Mouse (Mus musculus) CH12.LX (cell line): Measurements from ENCODE around the gene Ccnb1. TPM values are rescaled to one million over a fixed set of nuclear protein-coding genes. Genes with fewer than 3 reads are reported as not detected.
A peak's percentile ranks its signal among the peaks of the same experiment; 100 is the strongest.

ENCODE experiments used
- DNase-seq: peaks from one replicate; pipeline ENCODE4 v3.0.0-alpha.2; 2013; ENCODE audit errors: extremely low read depth
- H3K27ac ChIP-seq: 2 replicates; pipeline ENCODE4 v1.5.1; 2012; ENCODE audit warnings: low read depth, mild to moderate bottlenecking, control low read depth, moderate library complexity; ENCODE audit not compliant: insufficient read depth
- H3K27me3 ChIP-seq: replicated peaks from 2 replicates; pipeline ENCODE3; 2012; ENCODE audit warnings: inconsistent platforms
- H3K36me3 ChIP-seq, 2 experiments: replicated peaks in 1 of 2; 2 replicates each; pipeline versions ENCODE3 to v1.6.1; 2012; ENCODE audit warnings: inconsistent platforms in 1 of 2, low read length in 1 of 2, mild to moderate bottlenecking in 1 of 2, mixed read lengths in 1 of 2, moderate library complexity in 1 of 2; ENCODE audit not compliant: control insufficient read depth in 1 of 2, insufficient read depth in 1 of 2
- H3K4me1 ChIP-seq, 2 experiments: 2 replicates each; pipeline ENCODE4 v1.6.1; 2012; ENCODE audit warnings: inconsistent platforms in 1 of 2, moderate library complexity in 1 of 2; ENCODE audit not compliant: insufficient read depth in 2 of 2, control insufficient read depth in 1 of 2
- H3K4me2 ChIP-seq: 2 replicates; pipeline ENCODE4 v1.6.1; 2012; ENCODE audit warnings: low read depth, mild to moderate bottlenecking, control low read depth; ENCODE audit not compliant: poor library complexity, insufficient read depth, severe bottlenecking
- H3K4me3 ChIP-seq, 3 experiments: fragments of 150-350 bp in 1 of 3; sonication (generic) in 1 of 3; replicated peaks in 1 of 3; 2 replicates each; pipeline versions ENCODE3 to v1.5.1; 2011 to 2012; ENCODE audit warnings: low read depth in 2 of 3, low read length in 2 of 3, mild to moderate bottlenecking in 2 of 3, moderate library complexity in 2 of 3, control low read depth in 1 of 3, improper control_type of control experiment in 1 of 3, inconsistent platforms in 1 of 3, mixed read lengths in 1 of 3; ENCODE audit not compliant: poor library complexity in 1 of 3
- H3K79me2 ChIP-seq: replicated peaks from 2 replicates; pipeline ENCODE4 v1.6.1; 2012; ENCODE audit warnings: mild to moderate bottlenecking, moderate library complexity; ENCODE audit not compliant: control insufficient read depth, poor library complexity, insufficient read depth, severe bottlenecking; ENCODE audit errors: extremely low read depth
- H3K9ac ChIP-seq: 2 replicates; pipeline ENCODE4 v1.6.1; 2012; ENCODE audit warnings: low read depth, mild to moderate bottlenecking, control low read depth, moderate library complexity; ENCODE audit not compliant: insufficient read depth
- H3K9me3 ChIP-seq: replicated peaks from 2 replicates; pipeline ENCODE3; 2012; ENCODE audit warnings: low read length, inconsistent platforms, mixed read lengths
- BHLHE40 ChIP-seq: IDR thresholded peaks from 2 replicates; pipeline ENCODE4 v1.6.1; 2011; ENCODE audit warnings: mild to moderate bottlenecking, low read depth, low read length, improper control_type of control experiment
- CTCF ChIP-seq, 2 experiments: IDR thresholded peaks in 1 of 2; conservative IDR thresholded peaks in 1 of 2; 2 replicates each; pipeline ENCODE4 v1.5.1; 2011 to 2012; ENCODE audit warnings: low read depth in 2 of 2, low read length in 2 of 2, improper control_type of control experiment in 1 of 2, inconsistent platforms in 1 of 2, mild to moderate bottlenecking in 1 of 2, moderate library complexity in 1 of 2
- GABPA ChIP-seq: IDR thresholded peaks from 2 replicates; pipeline ENCODE4 v1.6.1; 2012; ENCODE audit warnings: low read depth, low read length, improper control_type of control experiment, inconsistent platforms; ENCODE audit not compliant: insufficient replicate concordance
- IRF4 ChIP-seq: IDR thresholded peaks from 2 replicates; pipeline ENCODE4 v1.6.1; 2014; ENCODE audit warnings: low read depth, mild to moderate bottlenecking, inconsistent platforms, low read length, improper control_type of control experiment
- MAX ChIP-seq: IDR thresholded peaks from 2 replicates; pipeline ENCODE4 v1.6.1; 2011; ENCODE audit warnings: low read length, improper control_type of control experiment
- MAZ ChIP-seq: IDR thresholded peaks from 2 replicates; pipeline ENCODE4 v1.6.1; 2012; ENCODE audit warnings: low read depth, mild to moderate bottlenecking, inconsistent platforms, low read length, improper control_type of control experiment, moderate library complexity
- MYC ChIP-seq: IDR thresholded peaks from 2 replicates; pipeline ENCODE4 v1.6.1; 2011; ENCODE audit warnings: low read depth, mild to moderate bottlenecking, improper control_type of control experiment, low read length
- POLR2A ChIP-seq: IDR thresholded peaks from 2 replicates; pipeline ENCODE4 v1.6.1; 2011; ENCODE audit warnings: low read depth, mild to moderate bottlenecking, improper control_type of control experiment, low read length
- RCOR1 ChIP-seq: conservative IDR thresholded peaks from 2 replicates; pipeline ENCODE4 v1.6.1; 2012; ENCODE audit warnings: low read depth, mild to moderate bottlenecking, inconsistent platforms, low read length, improper control_type of control experiment
- SIN3A ChIP-seq: IDR thresholded peaks from 2 replicates; pipeline ENCODE4 v1.6.1; 2012; ENCODE audit warnings: low read length, improper control_type of control experiment, inconsistent platforms
- TCF12 ChIP-seq: IDR thresholded peaks from 2 replicates; pipeline ENCODE4 v1.6.1; 2014; ENCODE audit warnings: low read depth, mild to moderate bottlenecking, inconsistent platforms, low read length, improper control_type of control experiment
- UBTF ChIP-seq: IDR thresholded peaks from 2 replicates; pipeline ENCODE4 v1.6.1; 2012; ENCODE audit warnings: low read depth, mild to moderate bottlenecking, inconsistent platforms, low read length, improper control_type of control experiment, moderate library complexity
- ZNF384 ChIP-seq: IDR thresholded peaks from 2 replicates; pipeline ENCODE4 v1.6.1; 2012; ENCODE audit warnings: low read depth, low read length, improper control_type of control experiment, inconsistent platforms
- dilution Hi-C: fragments of 300-500 bp; cut with MboI; formaldehyde crosslinking; loops from 2 replicates; pipeline ENCODE4 v1.14.3; 2020; ENCODE audit warnings: low sequenced_read_pairs; ENCODE audit not compliant: extremely low pct_unique_long_range_greater_than_20kb, extremely low pct_ligation_motif_present
- in situ Hi-C: fragments of 300-500 bp; cut with MboI; formaldehyde crosslinking; loops from 3 replicates; pipeline ENCODE4 v1.14.3; 2019; ENCODE audit warnings: low sequenced_read_pairs, low pct_ligation_motif_present, low pct_unique_long_range_greater_than_20kb, mixed read lengths
- polyA plus RNA-seq: library from polyadenylated mRNA; unstranded; fragments of >175 nt; gene quantifications from 2 replicates; pipeline ENCODE4 v1.2.1, GENCODE M21; 2012; ENCODE audit warnings: low read depth; ENCODE audit not compliant: insufficient read length
- total RNA-seq, 2 experiments: library from RNA; depleted of rRNA; stranded (reverse); fragments of 300-350 nt in 1 of 2; fragments of >200 nt in 1 of 2; gene quantifications; 2 replicates each; pipeline ENCODE4 v1.2.3; 2012 to 2014

Ccnb1 gene
- total and polyA plus RNA-seq, 3 experiments, result 172 to 416 (median 243) TPM

GRCm38 (mm10) chr13:100730153-100730860 is 56.1 kb downstream of the Ccnb1 start:
- Histone ChIP-seq H3K9ac (peak overlapping the region; percentile 95), H3K4me3 (peak overlapping the region; percentile 81 to 100 (median 82)), H3K9me3 (no peaks in the 10 kb centered on the region), H3K27me3 (no peaks in the 10 kb centered on the region), H3K4me1 (peaks cover 0 to 14% of the 10 kb centered on the region in 2 experiments; a peak in 2 of 4 replicates), H3K36me3 (peaks cover 11 to 30% of the 10 kb centered on the region in 2 experiments), H3K4me2 (peak overlapping the region; percentile 93), H3K79me2 (peaks cover 36% of the 10 kb centered on the region), H3K27ac (peak overlapping the region; percentile 3; the same call in 1 of the 2 replicates)
- TF ChIP-seq UBTF, result no peak
- TF ChIP-seq SIN3A, result no peak
- TF ChIP-seq POLR2A, result no peak
- TF ChIP-seq BHLHE40, result no peak
- no peak for TF ChIP-seq CTCF (conservative IDR thresholded peaks at IDR 0.05 in 1 of 2, IDR thresholded peaks at IDR 0.05 in 1 of 2; ENCODE audit: low read depth in 2 of 2, low read length in 2 of 2)
- no peak for TF ChIP-seq GABPA
- no peak for TF ChIP-seq MAX
- no peak for TF ChIP-seq RCOR1
- no peak for TF ChIP-seq ZNF384
- no peak for TF ChIP-seq MAZ
- TF ChIP-seq TCF12, result no peak
- TF ChIP-seq IRF4, result no peak
- no peak for TF ChIP-seq MYC
- peak; percentile 25 for DNase-seq
- dilution Hi-C loops (no loop called here), in situ Hi-C loops (no loop called here)

Other genes with a start within 250 kb of the Ccnb1 start
- gene Ocln, start 233.9 kb downstream of the Ccnb1 start, total RNA-seq (2012; rRNA removed), result 2.0 and 2.2 TPM in 2 replicates
- gene Ocln, start 233.9 kb downstream of the Ccnb1 start, total RNA-seq (2014; rRNA removed), result 0.39 and 0.70 TPM in 2 replicates
- 0.23 and 0.50 TPM in 2 replicates for gene Ocln, start 233.9 kb downstream of the Ccnb1 start, polyA plus RNA-seq
- gene Marveld2, start 169.6 kb downstream of the Ccnb1 start, total RNA-seq (2012; rRNA removed), result 1.9 and 2.1 TPM in 2 replicates
- gene Marveld2, start 169.6 kb downstream of the Ccnb1 start, total RNA-seq (2014; rRNA removed), result 0.13 TPM in 1 of 2 replicates, not detected in the other
- gene Marveld2, start 169.6 kb downstream of the Ccnb1 start, polyA plus RNA-seq, result 0.12 and 0.27 TPM in 2 replicates
- gene Ak6, start 135.6 kb downstream of the Ccnb1 start, total RNA-seq (2012; rRNA removed), result 179 and 210 TPM in 2 replicates
- 476 and 500 TPM in 2 replicates for gene Ak6, start 135.6 kb downstream of the Ccnb1 start, total RNA-seq (2014; rRNA removed)
- 238 and 246 TPM in 2 replicates for gene Ak6, start 135.6 kb downstream of the Ccnb1 start, polyA plus RNA-seq
- 19.8 and 23.9 TPM in 2 replicates for gene Rad17, start 135.5 kb downstream of the Ccnb1 start, total RNA-seq (2012; rRNA removed)
- gene Rad17, start 135.5 kb downstream of the Ccnb1 start, total RNA-seq (2014; rRNA removed), result 47.8 and 54.4 TPM in 2 replicates
- 19.8 and 22.3 TPM in 2 replicates for gene Rad17, start 135.5 kb downstream of the Ccnb1 start, polyA plus RNA-seq
- gene Taf9, start 135.0 kb downstream of the Ccnb1 start, total RNA-seq (2012; rRNA removed), result 4.4 and 7.2 TPM in 2 replicates
- gene Taf9, start 135.0 kb downstream of the Ccnb1 start, total RNA-seq (2014; rRNA removed), result 14.3 and 14.8 TPM in 2 replicates
- gene Taf9, start 135.0 kb downstream of the Ccnb1 start, polyA plus RNA-seq, result 9.7 and 14.9 TPM in 2 replicates
- gene Ccdc125, start 116.9 kb downstream of the Ccnb1 start, total RNA-seq (2012; rRNA removed), result 0.59 TPM in 2 replicates
- not detected in 2 replicates for gene Ccdc125, start 116.9 kb downstream of the Ccnb1 start, total RNA-seq (2014; rRNA removed)
- gene Ccdc125, start 116.9 kb downstream of the Ccnb1 start, polyA plus RNA-seq, result 0.13 TPM in 1 of 2 replicates, not detected in the other
- 29.4 and 42.6 TPM in 2 replicates for gene Cdk7, start 55.6 kb downstream of the Ccnb1 start, total RNA-seq (2012; rRNA removed)
- 47.8 and 53.6 TPM in 2 replicates for gene Cdk7, start 55.6 kb downstream of the Ccnb1 start, total RNA-seq (2014; rRNA removed)
- gene Cdk7, start 55.6 kb downstream of the Ccnb1 start, polyA plus RNA-seq, result 56.9 and 57.4 TPM in 2 replicates
- gene Mrps36, start 41.9 kb downstream of the Ccnb1 start, total RNA-seq (2012; rRNA removed), result 70.0 and 86.0 TPM in 2 replicates
- gene Mrps36, start 41.9 kb downstream of the Ccnb1 start, total RNA-seq (2014; rRNA removed), result 78.3 and 89.3 TPM in 2 replicates
- gene Mrps36, start 41.9 kb downstream of the Ccnb1 start, polyA plus RNA-seq, result 83.7 and 94.0 TPM in 2 replicates
- gene Cenph, start 10.7 kb downstream of the Ccnb1 start, total RNA-seq (2012; rRNA removed), result 23.7 and 30.2 TPM in 2 replicates
- gene Cenph, start 10.7 kb downstream of the Ccnb1 start, total RNA-seq (2014; rRNA removed), result 49.3 and 54.2 TPM in 2 replicates
- 49.1 and 50.8 TPM in 2 replicates for gene Cenph, start 10.7 kb downstream of the Ccnb1 start, polyA plus RNA-seq
- gene Slc30a5, start 46.9 kb upstream of the Ccnb1 start, total RNA-seq (2012; rRNA removed), result 54.4 and 65.0 TPM in 2 replicates
- 99.9 and 111 TPM in 2 replicates for gene Slc30a5, start 46.9 kb upstream of the Ccnb1 start, total RNA-seq (2014; rRNA removed)
- 57.9 and 65.9 TPM in 2 replicates for gene Slc30a5, start 46.9 kb upstream of the Ccnb1 start, polyA plus RNA-seq